Mouse (Mus musculus) thymus, adult 2 months (tissue): Measurements from ENCODE around the gene Unc80.

Experiments used
- CTCF ChIP-seq: fragments of 200-500 bp; IDR thresholded peaks from 2 replicates; pipeline ENCODE4 v1.5.1; 2012; ENCODE audit warnings: mild to moderate bottlenecking, control low read depth, low read length, moderate library complexity, borderline replicate concordance; ENCODE audit not compliant: control insufficient read depth, poor library complexity, insufficient read depth; ENCODE audit errors: extremely low read depth
- POLR2A ChIP-seq: fragments of 200-500 bp; IDR thresholded peaks from 2 replicates; pipeline ENCODE4 v1.6.1; 2012; ENCODE audit warnings: mild to moderate bottlenecking, low read length, control low read depth, moderate library complexity; ENCODE audit not compliant: control insufficient read depth, poor library complexity, insufficient read depth; ENCODE audit errors: extremely low read depth

DNA sequence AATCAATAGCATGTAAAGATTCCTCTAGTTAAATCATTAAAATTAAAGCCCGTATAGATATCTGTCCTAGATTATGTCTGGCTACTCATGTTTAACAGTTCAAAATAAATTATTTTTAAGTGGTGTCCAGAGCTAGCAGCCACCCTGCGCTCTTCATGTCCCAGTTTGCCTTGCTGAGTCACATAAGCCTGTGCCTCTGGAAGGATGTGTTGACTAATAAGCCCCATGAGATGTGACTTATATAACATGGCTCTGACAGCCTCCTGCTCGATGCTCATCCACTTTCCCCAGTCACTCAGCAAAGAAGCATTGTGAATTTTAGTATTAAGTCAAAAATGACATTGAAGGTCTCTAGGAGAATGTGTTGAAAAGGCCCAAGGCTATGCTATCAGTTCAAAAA, 10.4 kb upstream of the Unc80 start:
- TF ChIP-seq POLR2A (no peak), CTCF (no peak)
